Mouse (Mus musculus): ENCODE measurements around the gene Irgq. TPM values are rescaled to one million over a fixed set of nuclear protein-coding genes. Genes with fewer than 3 reads are reported as not detected.

Irgq gene
- polyA plus RNA-seq, 1 experiment from 2014 or later, result 30.3 TPM

GRCm38 (mm10) chr7:24564607-24565265 is 34.2 kb downstream of the Irgq start:
- peaks cover 58% of the 10 kb centered on the region for H3K36me3 ChIP-seq (ENCODE audit: control insufficient read depth, insufficient read depth, low read length)
- WGBS, result 56% methylated on average over 6 of the region's 6 CpGs
- H3K4me3 ChIP-seq (replicated peaks; ENCODE audit: low read depth, low read length), result no peak overlapping the region
- no peak overlapping the region for H3K9ac ChIP-seq (replicated peaks; ENCODE audit: low read length)
- no peak overlapping the region for H3K27ac ChIP-seq (replicated peaks; ENCODE audit: low read depth, low read length)
- H3K4me1 ChIP-seq (ENCODE audit: control insufficient read depth, insufficient read depth, low read length), result no peaks in the 10 kb centered on the region
- ATAC-seq (ENCODE audit: low FRiP score, low TSS enrichment), result peak; percentile 55; the same call in 1 of the 2 replicates
- H3K9me3 ChIP-seq (ENCODE audit: control insufficient read depth, low read length), result no peaks in the 10 kb centered on the region
- no peak overlapping the region for H3K4me2 ChIP-seq (ENCODE audit: low read length)
- peak; percentile 76 for DNase-seq
- H3K27me3 ChIP-seq (ENCODE audit: control insufficient read depth, insufficient read depth, low read length), result no peaks in the 10 kb centered on the region

- no peaks in the 10 kb centered on the region for H3K27me3 ChIP-seq (ENCODE audit: control insufficient read depth, insufficient read depth, low read length)
- H3K36me3 ChIP-seq (ENCODE audit: control insufficient read depth, insufficient read depth, low read length), result peaks cover 55% of the 10 kb centered on the region
- 98% methylated on average over 11 of the region's 11 CpGs for WGBS
- ATAC-seq (ENCODE audit: low FRiP score, low TSS enrichment) (no peak), DNase-seq (no peak)
- no peak overlapping the region for H3K4me2 ChIP-seq (ENCODE audit: low read length)
- H3K4me3 ChIP-seq (replicated peaks; ENCODE audit: low read depth, low read length), result no peak overlapping the region
- H3K4me1 ChIP-seq (ENCODE audit: control insufficient read depth, insufficient read depth, low read length), result no peaks in the 10 kb centered on the region
- H3K9me3 ChIP-seq (ENCODE audit: control insufficient read depth, low read length), result no peaks in the 10 kb centered on the region
- no peak overlapping the region for H3K9ac ChIP-seq (replicated peaks; ENCODE audit: low read length)
- no peak overlapping the region for H3K27ac ChIP-seq (replicated peaks; ENCODE audit: low read depth, low read length)
Observed at GRCm38 (mm10) chr7:24565627-24566026, 35.1 kb downstream of the Irgq start.

GRCm38 (mm10) chr7:24566206-24566605 is 35.7 kb downstream of the Irgq start:
- DNase-seq, result no peak
- H3K36me3 ChIP-seq (ENCODE audit: control insufficient read depth, insufficient read depth, low read length), result peaks cover 55% of the 10 kb centered on the region
- no peak overlapping the region for H3K4me2 ChIP-seq (ENCODE audit: low read length)
- no peaks in the 10 kb centered on the region for H3K4me1 ChIP-seq (ENCODE audit: control insufficient read depth, insufficient read depth, low read length)
- no peaks in the 10 kb centered on the region for H3K9me3 ChIP-seq (ENCODE audit: control insufficient read depth, low read length)
- ATAC-seq (ENCODE audit: low FRiP score, low TSS enrichment), result no peak
- no peak overlapping the region for H3K4me3 ChIP-seq (replicated peaks; ENCODE audit: low read depth, low read length)
- H3K9ac ChIP-seq (replicated peaks; ENCODE audit: low read length), result no peak overlapping the region
- H3K27ac ChIP-seq (replicated peaks; ENCODE audit: low read depth, low read length), result no peak overlapping the region
- WGBS, result 94% methylated on average over 9 of the region's 9 CpGs
- no peaks in the 10 kb centered on the region for H3K27me3 ChIP-seq (ENCODE audit: control insufficient read depth, insufficient read depth, low read length)

GRCm38 (mm10) chr7:24568512-24568911 is 38.0 kb downstream of the Irgq start:
- Histone ChIP-seq H3K36me3 (ENCODE audit: control insufficient read depth, insufficient read depth, low read length) (peaks cover 58% of the 10 kb centered on the region), H3K4me3 (replicated peaks; ENCODE audit: low read depth, low read length) (no peak overlapping the region), H3K27ac (replicated peaks; ENCODE audit: low read depth, low read length) (no peak overlapping the region), H3K9ac (replicated peaks; ENCODE audit: low read length) (no peak overlapping the region), H3K4me2 (ENCODE audit: low read length) (no peak overlapping the region), H3K9me3 (ENCODE audit: control insufficient read depth, low read length) (no peaks in the 10 kb centered on the region), H3K4me1 (ENCODE audit: control insufficient read depth, insufficient read depth, low read length) (no peaks in the 10 kb centered on the region), H3K27me3 (ENCODE audit: control insufficient read depth, insufficient read depth, low read length) (no peaks in the 10 kb centered on the region)
- ATAC-seq (ENCODE audit: low FRiP score, low TSS enrichment) (no peak), DNase-seq (no peak)
- 85% methylated on average over 4 of the region's 4 CpGs for WGBS

GRCm38 (mm10) chr7:24571071-24571470 is 40.6 kb downstream of the Irgq start:
- ATAC-seq (ENCODE audit: low FRiP score, low TSS enrichment) (no peak), DNase-seq (no peak)
- 87% methylated on average over 4 of the region's 4 CpGs for WGBS
- H3K9me3 ChIP-seq (ENCODE audit: control insufficient read depth, low read length), result no peaks in the 10 kb centered on the region
- H3K4me3 ChIP-seq (replicated peaks; ENCODE audit: low read depth, low read length), result no peak overlapping the region
- no peak overlapping the region for H3K9ac ChIP-seq (replicated peaks; ENCODE audit: low read length)
- no peak overlapping the region for H3K4me2 ChIP-seq (ENCODE audit: low read length)
- no peak overlapping the region for H3K27ac ChIP-seq (replicated peaks; ENCODE audit: low read depth, low read length)
- no peaks in the 10 kb centered on the region for H3K4me1 ChIP-seq (ENCODE audit: control insufficient read depth, insufficient read depth, low read length)
- H3K27me3 ChIP-seq (ENCODE audit: control insufficient read depth, insufficient read depth, low read length), result no peaks in the 10 kb centered on the region
- H3K36me3 ChIP-seq (ENCODE audit: control insufficient read depth, insufficient read depth, low read length), result peaks cover 50% of the 10 kb centered on the region

GRCm38 (mm10) chr7:24572455-24572854 is 42.0 kb downstream of the Irgq start:
- no peaks in the 10 kb centered on the region for H3K4me1 ChIP-seq (ENCODE audit: control insufficient read depth, insufficient read depth, low read length)
- no peak overlapping the region for H3K27ac ChIP-seq (replicated peaks; ENCODE audit: low read depth, low read length)
- no peak overlapping the region for H3K9ac ChIP-seq (replicated peaks; ENCODE audit: low read length)
- no peak overlapping the region for H3K4me3 ChIP-seq (replicated peaks; ENCODE audit: low read depth, low read length)
- DNase-seq, result peak; percentile 40
- H3K4me2 ChIP-seq (ENCODE audit: low read length), result no peak overlapping the region
- H3K36me3 ChIP-seq (ENCODE audit: control insufficient read depth, insufficient read depth, low read length), result peaks cover 37% of the 10 kb centered on the region
- no peak for ATAC-seq (ENCODE audit: low FRiP score, low TSS enrichment)
- no peaks in the 10 kb centered on the region for H3K9me3 ChIP-seq (ENCODE audit: control insufficient read depth, low read length)
- H3K27me3 ChIP-seq (ENCODE audit: control insufficient read depth, insufficient read depth, low read length), result no peaks in the 10 kb centered on the region
- WGBS, result 48% methylated on average over 5 of the region's 5 CpGs

- H3K4me1 ChIP-seq (ENCODE audit: control insufficient read depth, insufficient read depth, low read length), result no peaks in the 10 kb centered on the region
- H3K9me3 ChIP-seq (ENCODE audit: control insufficient read depth, low read length), result no peaks in the 10 kb centered on the region
- no peak for ATAC-seq (ENCODE audit: low FRiP score, low TSS enrichment)
- no peak overlapping the region for H3K4me3 ChIP-seq (replicated peaks; ENCODE audit: low read depth, low read length)
- H3K9ac ChIP-seq (replicated peaks; ENCODE audit: low read length), result no peak overlapping the region
- WGBS, result 71% methylated on average over 12 of the region's 12 CpGs
- H3K27me3 ChIP-seq (ENCODE audit: control insufficient read depth, insufficient read depth, low read length), result no peaks in the 10 kb centered on the region
- DNase-seq, result no peak
- H3K27ac ChIP-seq (replicated peaks; ENCODE audit: low read depth, low read length), result no peak overlapping the region
- H3K36me3 ChIP-seq (ENCODE audit: control insufficient read depth, insufficient read depth, low read length), result peaks cover 20% of the 10 kb centered on the region; the same call in 1 of the 2 replicates
- no peak overlapping the region for H3K4me2 ChIP-seq (ENCODE audit: low read length)
Observed at GRCm38 (mm10) chr7:24574224-24574796, 43.8 kb downstream of the Irgq start.

GRCm38 (mm10) chr7:24577811-24578210 is 47.3 kb downstream of the Irgq start:
- 0 out of 2 replicates have a peak, but pooled peaks cover 5% of the 10 kb centered on the region for H3K36me3 ChIP-seq (ENCODE audit: control insufficient read depth, insufficient read depth, low read length)

GRCm38 (mm10) chr7:24584876-24585275 is 54.4 kb downstream of the Irgq start:
- no peak overlapping the region for H3K4me3 ChIP-seq (replicated peaks; ENCODE audit: low read depth, low read length)
- no peak for ATAC-seq (ENCODE audit: low FRiP score, low TSS enrichment)
- H3K27me3 ChIP-seq (ENCODE audit: control insufficient read depth, insufficient read depth, low read length), result peaks cover 18% of the 10 kb centered on the region; the same call in 1 of the 2 replicates
- DNase-seq, result no peak
- no peak overlapping the region for H3K27ac ChIP-seq (replicated peaks; ENCODE audit: low read depth, low read length)
- no peaks in the 10 kb centered on the region for H3K9me3 ChIP-seq (ENCODE audit: control insufficient read depth, low read length)
- no peak overlapping the region for H3K4me2 ChIP-seq (ENCODE audit: low read length)
- H3K36me3 ChIP-seq (ENCODE audit: control insufficient read depth, insufficient read depth, low read length), result no peaks in the 10 kb centered on the region
- WGBS, result 79% methylated on average over 6 of the region's 6 CpGs
- no peak overlapping the region for H3K9ac ChIP-seq (replicated peaks; ENCODE audit: low read length)
- no peaks in the 10 kb centered on the region for H3K4me1 ChIP-seq (ENCODE audit: control insufficient read depth, insufficient read depth, low read length)

More at GRCm38 (mm10) chr7:24577811-24578210, 47.3 kb downstream of the Irgq start:
- no peaks in the 10 kb centered on the region for H3K4me1 ChIP-seq (ENCODE audit: control insufficient read depth, insufficient read depth, low read length)
- H3K27me3 ChIP-seq (ENCODE audit: control insufficient read depth, insufficient read depth, low read length), result no peaks in the 10 kb centered on the region
- no peaks in the 10 kb centered on the region for H3K9me3 ChIP-seq (ENCODE audit: control insufficient read depth, low read length)
- WGBS, result 95% methylated on average over 10 of the region's 10 CpGs
- DNase-seq (no peak), ATAC-seq (ENCODE audit: low FRiP score, low TSS enrichment) (no peak)
- H3K9ac ChIP-seq (replicated peaks; ENCODE audit: low read length), result no peak overlapping the region
- H3K27ac ChIP-seq (replicated peaks; ENCODE audit: low read depth, low read length), result no peak overlapping the region
- H3K4me2 ChIP-seq (ENCODE audit: low read length), result no peak overlapping the region
- no peak overlapping the region for H3K4me3 ChIP-seq (replicated peaks; ENCODE audit: low read depth, low read length)
